Mouse (Mus musculus) retina, postnatal 1 day (tissue): ENCODE data around the gene Cenpm.

ENCODE experiments used
- DNase-seq: peaks from one replicate; pipeline ENCODE4 v3.0.0-alpha.2; 2012

The Cenpm gene

GRCm38 (mm10) chr15:82186931-82187330 is 57.6 kb downstream of the Cenpm start:
- no peak for DNase-seq

GRCm38 (mm10) chr15:82186131-82186530 is 58.4 kb downstream of the Cenpm start:
- no peak for DNase-seq

- no peak for DNase-seq
These were observed 59.3 kb downstream of the Cenpm start for GRCm38 (mm10) chr15:82185062-82185783.

- no peak for DNase-seq
These were observed 59.9 kb downstream of the Cenpm start for GRCm38 (mm10) chr15:82184656-82185055.

GRCm38 (mm10) chr15:82184183-82184582 is 60.4 kb downstream of the Cenpm start:
- DNase-seq, result no peak
